In genomic region chr6:97150156-97150555, GRCm38 (mm10) we compare ENCODE assay signal across 12 mouse cellular contexts. TPM values are rescaled to one million over a fixed set of nuclear protein-coding genes. Genes with fewer than 3 reads are reported as not detected.
DNase-seq lines count a peak whose midpoint lies in the region; ATAC-seq and TF ChIP-seq lines count a peak whose summit lies in the region.
"Had no signal": no experiment of that assay in that cellular context is flagged by ENCODE, and none has a peak within 500 bp of the region (broad histone marks: within the 10 kb centered on the region; RNA-seq: fewer than 3 reads in every experiment).

No protein-coding gene starts in this region.

- no peak overlapping the region for H3K27ac ChIP-seq in intestine, postnatal 0 days (ENCODE audit: low read depth, low read length)
- H3K27ac ChIP-seq in intestine, embryonic 15.5 days, result no peak overlapping the region
- H3K27ac ChIP-seq: limb, embryonic 15.5 days had no signal

- DNase-seq in thymus, postnatal 0 days (ENCODE audit: low spot score), result peak; percentile 11
- DNase-seq in thymus, postnatal 25 days, result no peak
- peak; percentile 17 for DNase-seq in R1 (ENCODE audit: low read depth, low spot score)
- DNase-seq in right cerebral cortex, postnatal 36 days (ENCODE audit: low spot score in 2 of 2), result no peak
- no peak for DNase-seq in heart, postnatal 10 days
- DNase-seq: cerebellum, adult 18-20 months; embryo, embryonic 11 days; kidney, postnatal 25 days had no signal

- intact Hi-C loops in heart, postnatal 10 days (cut with DNase I), result no loop called here

- no peak overlapping the region for H3K4me2 ChIP-seq in intestine, postnatal 0 days (replicated peaks; ENCODE audit: low read depth)
- H3K4me2 ChIP-seq in intestine, embryonic 15.5 days (replicated peaks), result no peak overlapping the region

- no peak for ATAC-seq in intestine, postnatal 0 days
- ATAC-seq in intestine, embryonic 15.5 days, result no peak
- ATAC-seq: activated CD4-positive, CD25-positive, alpha-beta regulatory T cell, adult 4 months had no signal

- no peaks in the 10 kb centered on the region for H3K9me3 ChIP-seq in intestine, postnatal 0 days (ENCODE audit: control insufficient read depth)
- no peaks in the 10 kb centered on the region for H3K9me3 ChIP-seq in intestine, embryonic 15.5 days
- H3K9me3 ChIP-seq: limb, embryonic 15.5 days had no signal

- peaks cover 3% of the 10 kb centered on the region; the same call in 1 of the 2 replicates for H3K4me1 ChIP-seq in intestine, postnatal 0 days (replicated peaks; ENCODE audit: control insufficient read depth, insufficient read depth, low read length)
- peaks cover 18% of the 10 kb centered on the region for H3K4me1 ChIP-seq in intestine, embryonic 15.5 days (replicated peaks)

- H3K27me3 ChIP-seq in intestine, postnatal 0 days (replicated peaks; ENCODE audit: control insufficient read depth, insufficient read depth, low read length), result no peaks in the 10 kb centered on the region
- H3K27me3 ChIP-seq in intestine, embryonic 15.5 days (replicated peaks), result no peaks in the 10 kb centered on the region
- H3K27me3 ChIP-seq: limb, embryonic 15.5 days had no signal

- no peak overlapping the region for H3K9ac ChIP-seq in intestine, postnatal 0 days (ENCODE audit: low read depth, low read length)
- no peak overlapping the region for H3K9ac ChIP-seq in intestine, embryonic 15.5 days
- H3K9ac ChIP-seq: limb, embryonic 15.5 days had no signal

- H3K4me3 ChIP-seq in intestine, postnatal 0 days (ENCODE audit: low read depth, low read length), result no peak overlapping the region
- H3K4me3 ChIP-seq in intestine, embryonic 15.5 days (replicated peaks), result no peak overlapping the region
- H3K4me3 ChIP-seq: limb, embryonic 15.5 days had no signal

- H3K36me3 ChIP-seq in intestine, postnatal 0 days (ENCODE audit: control insufficient read depth, insufficient read depth), result no peaks in the 10 kb centered on the region; the same call in none of the 2 replicates
- H3K36me3 ChIP-seq in intestine, embryonic 15.5 days, result no peaks in the 10 kb centered on the region

- 82% methylated on average over 6 of the region's 6 CpGs for WGBS in intestine, postnatal 0 days
- WGBS in intestine, embryonic 15.5 days, result 83% methylated on average over 6 of the region's 6 CpGs

- peak; percentile 48 for TF ChIP-seq CTCF in intestine, postnatal 0 days (IDR thresholded peaks at IDR 0.05; ENCODE audit: low read depth)

RNA-seq across cellular contexts. Expression of gene Eogt, which starts 1.2 kb away (rescaled TPM):
- 4.3 and 4.5 TPM in 2 replicates for polyA plus RNA-seq in intestine, postnatal 0 days (2015; fragmentation: Nextera tagmentation; extraction: Ambion mirVana)
- 8.0 and 9.5 TPM in 2 replicates for polyA plus RNA-seq in intestine, embryonic 15.5 days (2015; fragmentation: Nextera tagmentation; extraction: Ambion mirVana)
- 5.1 and 5.7 TPM in 2 replicates for polyA plus RNA-seq in thymus, postnatal 0 days (2015; fragmentation: Nextera tagmentation; extraction: Ambion mirVana)
- total RNA-seq in heart, postnatal 10 days (2021), result 10 to 100 TPM; 18.6 to 20.9 TPM

RNA-seq across cellular contexts. Expression of gene Tmf1, which starts 28.8 kb away (rescaled TPM):
- 42.1 and 46.0 TPM in 2 replicates for polyA plus RNA-seq in intestine, postnatal 0 days (2015; fragmentation: Nextera tagmentation; extraction: Ambion mirVana)
- 30.9 and 37.6 TPM in 2 replicates for polyA plus RNA-seq in intestine, embryonic 15.5 days (2015; fragmentation: Nextera tagmentation; extraction: Ambion mirVana)
- 43.9 and 50.8 TPM in 2 replicates for polyA plus RNA-seq in thymus, postnatal 0 days (2015; fragmentation: Nextera tagmentation; extraction: Ambion mirVana)
- total RNA-seq in heart, postnatal 10 days (2021), result 10 to 100 TPM; 34.3 to 36.3 TPM

RNA-seq across cellular contexts. Expression of gene Uba3, which starts 55.3 kb away (rescaled TPM):
- 28.4 and 28.5 TPM in 2 replicates for polyA plus RNA-seq in intestine, postnatal 0 days (2015; fragmentation: Nextera tagmentation; extraction: Ambion mirVana)
- polyA plus RNA-seq in intestine, embryonic 15.5 days (2015; fragmentation: Nextera tagmentation; extraction: Ambion mirVana), result 57.7 and 64.3 TPM in 2 replicates
- polyA plus RNA-seq in thymus, postnatal 0 days (2015; fragmentation: Nextera tagmentation; extraction: Ambion mirVana), result 53.1 and 55.4 TPM in 2 replicates
- 10 to 100 TPM; 74.8 to 75.1 TPM for total RNA-seq in heart, postnatal 10 days (2021)

Comparison
In these comparisons a context has a peak if more than half of its experiments do, and no peak if none do; other contexts are left out.
1. DNase-seq: peak in thymus, postnatal 0 days (single experiment) and R1 (single experiment); none in thymus, postnatal 25 days (single experiment), right cerebral cortex, postnatal 36 days (0 of 2) and heart, postnatal 10 days (0 of 2).